Mouse (Mus musculus): Measurements from ENCODE around the gene Scn7a.

Gene Scn7a

GRCm38 (mm10) chr2:66784765-66785164 is at the start of gene Scn7a:
Scn7a (minus strand) TSS chr2:66784914.
- no peak for DNase-seq (ENCODE audit: low read depth, low spot score)

GRCm38 (mm10) chr2:66827729-66828128 is 43.0 kb upstream of the Scn7a start:
- DNase-seq (ENCODE audit: low read depth, low spot score) = no peak

GRCm38 (mm10) chr2:66819862-66820559 is 35.3 kb upstream of the Scn7a start:
- DNase-seq (ENCODE audit: low read depth, low spot score) = peak; percentile 1

GRCm38 (mm10) chr2:66799676-66800249 is 15.0 kb upstream of the Scn7a start:
- DNase-seq (ENCODE audit: low read depth, low spot score) = no peak

- no peak for DNase-seq (ENCODE audit: low read depth, low spot score)
These were observed 12.8 kb upstream of the Scn7a start for GRCm38 (mm10) chr2:66797493-66797892.

GRCm38 (mm10) chr2:66791629-66792028 is 6.9 kb upstream of the Scn7a start:
- DNase-seq (ENCODE audit: low read depth, low spot score) = no peak

GRCm38 (mm10) chr2:66780884-66781283 is 3.8 kb downstream of the Scn7a start:
- DNase-seq (ENCODE audit: low read depth, low spot score) = no peak

GRCm38 (mm10) chr2:66767980-66768379 is 16.7 kb downstream of the Scn7a start:
- DNase-seq (ENCODE audit: low read depth, low spot score) = no peak

GRCm38 (mm10) chr2:66765170-66765569 is 19.5 kb downstream of the Scn7a start:
- DNase-seq (ENCODE audit: low read depth, low spot score) = no peak

- no peak for DNase-seq (ENCODE audit: low read depth, low spot score)
These were observed 21.8 kb downstream of the Scn7a start for GRCm38 (mm10) chr2:66762905-66763304.

- DNase-seq (ENCODE audit: low read depth, low spot score) = no peak
These were observed 56.7 kb downstream of the Scn7a start for GRCm38 (mm10) chr2:66728002-66728401.

- no peak for DNase-seq (ENCODE audit: low read depth, low spot score)
These were observed 57.1 kb downstream of the Scn7a start for GRCm38 (mm10) chr2:66727585-66727974.

GRCm38 (mm10) chr2:66726878-66727584 is 57.7 kb downstream of the Scn7a start:
- no peak for DNase-seq (ENCODE audit: low read depth, low spot score)

- no peak for DNase-seq (ENCODE audit: low read depth, low spot score)
These were observed 72.6 kb downstream of the Scn7a start for GRCm38 (mm10) chr2:66712071-66712470.

GRCm38 (mm10) chr2:66692300-66692699 is 92.4 kb downstream of the Scn7a start:
- DNase-seq (ENCODE audit: low read depth, low spot score) = no peak

- no peak for DNase-seq (ENCODE audit: low read depth, low spot score)
These were observed 122.7 kb downstream of the Scn7a start for GRCm38 (mm10) chr2:66661988-66662387.

GRCm38 (mm10) chr2:66656430-66656829 is 128.3 kb downstream of the Scn7a start:
- DNase-seq (ENCODE audit: low read depth, low spot score) = no peak

GRCm38 (mm10) chr2:66655431-66655830 is 129.3 kb downstream of the Scn7a start:
- DNase-seq (ENCODE audit: low read depth, low spot score) = no peak

- peak; percentile 11 for DNase-seq (ENCODE audit: low read depth, low spot score)
These were observed 140.3 kb downstream of the Scn7a start for GRCm38 (mm10) chr2:66644384-66644783.

GRCm38 (mm10) chr2:66634580-66635359 is 149.9 kb downstream of the Scn7a start, which contains the start of gene Scn9a:
Scn9a (minus strand) TSS chr2:66634962.
- DNase-seq (ENCODE audit: low read depth, low spot score) = no peak

- no peak for DNase-seq (ENCODE audit: low read depth, low spot score)
These were observed 152.0 kb downstream of the Scn7a start for GRCm38 (mm10) chr2:66632728-66633127.

Data from retina, adult 2 months (tissue).